Mouse (Mus musculus): Measurements from ENCODE around the gene Timm44. TPM values are rescaled to one million over a fixed set of nuclear protein-coding genes. Genes with fewer than 3 reads are reported as not detected.

Gene Timm44
- total RNA-seq, 1 experiment: 72.5 TPM

GRCm38 (mm10) chr8:4322470-4322869 is 46.8 kb upstream of the Timm44 start:
- in situ Hi-C loops (cut with MboI; ENCODE audit: low sequenced_read_pairs in 2 of 2, unreplicated experiment in 2 of 2): no loop called here
- Histone ChIP-seq H3K9ac (ENCODE audit: insufficient read depth, low read depth, low read length, poor library complexity, severe bottlenecking) (no peak overlapping the region), H3K36me3 (ENCODE audit: control insufficient read depth, insufficient read depth, low read length, poor library complexity, severe bottlenecking) (peaks cover 11% of the 10 kb centered on the region), H3K4me1 (ENCODE audit: control insufficient read depth in 2 of 2, insufficient read depth in 2 of 2, low read length in 2 of 2, poor library complexity in 1 of 2) (0 out of 4 replicates have a peak, but pooled peaks cover 2 to 3% of the 10 kb centered on the region in 2 experiments), H3K9me3 (ENCODE audit: control insufficient read depth, insufficient read depth, low read depth, low read length) (no peaks in the 10 kb centered on the region), H3K4me3 (ENCODE audit: insufficient read depth in 1 of 2, low read depth in 1 of 2, low read length in 2 of 2, poor library complexity in 1 of 2, severe bottlenecking in 1 of 2) (no peak overlapping the region), H3K27ac (ENCODE audit: insufficient read depth, low read depth, low read length, poor library complexity, severe bottlenecking) (no peak overlapping the region)
- peak; percentile 94 for DNase-seq (ENCODE audit: low read depth, low spot score)
- TF ChIP-seq CHD2 (IDR thresholded peaks at IDR 0.05; ENCODE audit: low read depth, low read length): no peak
- no peak for TF ChIP-seq ZNF384 (IDR thresholded peaks at IDR 0.05; ENCODE audit: low read depth, low read length)
- no peak; the same call in 1 of the 2 replicates for TF ChIP-seq ZC3H11A (IDR thresholded peaks at IDR 0.05; ENCODE audit: borderline replicate concordance, low read depth, low read length)
- no peak for TF ChIP-seq MAFK (IDR thresholded peaks at IDR 0.05; ENCODE audit: insufficient read depth, low read depth, low read length)
- TF ChIP-seq HCFC1 (IDR thresholded peaks at IDR 0.05; ENCODE audit: borderline replicate concordance, insufficient read depth, low read length): no peak

- in situ Hi-C loops (cut with MboI; ENCODE audit: low sequenced_read_pairs in 2 of 2, unreplicated experiment in 2 of 2): no loop called here
- DNase-seq (ENCODE audit: low read depth, low spot score): no peak
- H3K36me3 ChIP-seq (ENCODE audit: control insufficient read depth, insufficient read depth, low read length, poor library complexity, severe bottlenecking): peaks cover 11% of the 10 kb centered on the region
Measured at GRCm38 (mm10) chr8:4321031-4321430, 45.3 kb upstream of the Timm44 start.

GRCm38 (mm10) chr8:4320404-4320803 is 44.7 kb upstream of the Timm44 start:
- H3K4me3 ChIP-seq (ENCODE audit: insufficient read depth in 1 of 2, low read depth in 1 of 2, low read length in 2 of 2, poor library complexity in 1 of 2, severe bottlenecking in 1 of 2): no peak overlapping the region
- peaks cover 11% of the 10 kb centered on the region for H3K36me3 ChIP-seq (ENCODE audit: control insufficient read depth, insufficient read depth, low read length, poor library complexity, severe bottlenecking)
- H3K27ac ChIP-seq (ENCODE audit: insufficient read depth, low read depth, low read length, poor library complexity, severe bottlenecking): no peak overlapping the region
- H3K9me3 ChIP-seq (ENCODE audit: control insufficient read depth, insufficient read depth, low read depth, low read length): no peaks in the 10 kb centered on the region
- no peak for TF ChIP-seq ZC3H11A (IDR thresholded peaks at IDR 0.05; ENCODE audit: borderline replicate concordance, low read depth, low read length)
- no peak for TF ChIP-seq MAFK (IDR thresholded peaks at IDR 0.05; ENCODE audit: insufficient read depth, low read depth, low read length)
- TF ChIP-seq HCFC1 (IDR thresholded peaks at IDR 0.05; ENCODE audit: borderline replicate concordance, insufficient read depth, low read length): no peak
- TF ChIP-seq CHD2 (IDR thresholded peaks at IDR 0.05; ENCODE audit: low read depth, low read length): no peak
- no peak for TF ChIP-seq ZNF384 (IDR thresholded peaks at IDR 0.05; ENCODE audit: low read depth, low read length)
- no peak for DNase-seq (ENCODE audit: low read depth, low spot score)
- H3K4me1 ChIP-seq (ENCODE audit: control insufficient read depth in 2 of 2, insufficient read depth in 2 of 2, low read length in 2 of 2, poor library complexity in 1 of 2): 0 out of 4 replicates have a peak, but pooled peaks cover 0 to 2% of the 10 kb centered on the region in 2 experiments
- in situ Hi-C loops (cut with MboI; ENCODE audit: low sequenced_read_pairs in 2 of 2, unreplicated experiment in 2 of 2): no loop called here
- H3K9ac ChIP-seq (ENCODE audit: insufficient read depth, low read depth, low read length, poor library complexity, severe bottlenecking): no peak overlapping the region

More at GRCm38 (mm10) chr8:4321031-4321430, 45.3 kb upstream of the Timm44 start:
- no peaks in the 10 kb centered on the region for H3K9me3 ChIP-seq (ENCODE audit: control insufficient read depth, insufficient read depth, low read depth, low read length)
- H3K9ac ChIP-seq (ENCODE audit: insufficient read depth, low read depth, low read length, poor library complexity, severe bottlenecking): no peak overlapping the region
- no peak overlapping the region for H3K27ac ChIP-seq (ENCODE audit: insufficient read depth, low read depth, low read length, poor library complexity, severe bottlenecking)
- no peak for TF ChIP-seq MAFK (IDR thresholded peaks at IDR 0.05; ENCODE audit: insufficient read depth, low read depth, low read length)
- TF ChIP-seq CHD2 (IDR thresholded peaks at IDR 0.05; ENCODE audit: low read depth, low read length): no peak
- no peak for TF ChIP-seq ZNF384 (IDR thresholded peaks at IDR 0.05; ENCODE audit: low read depth, low read length)
- no peak for TF ChIP-seq HCFC1 (IDR thresholded peaks at IDR 0.05; ENCODE audit: borderline replicate concordance, insufficient read depth, low read length)
- TF ChIP-seq ZC3H11A (IDR thresholded peaks at IDR 0.05; ENCODE audit: borderline replicate concordance, low read depth, low read length): no peak
- no peak overlapping the region for H3K4me3 ChIP-seq (ENCODE audit: insufficient read depth in 1 of 2, low read depth in 1 of 2, low read length in 2 of 2, poor library complexity in 1 of 2, severe bottlenecking in 1 of 2)
- H3K4me1 ChIP-seq (ENCODE audit: control insufficient read depth in 2 of 2, insufficient read depth in 2 of 2, low read length in 2 of 2, poor library complexity in 1 of 2): 0 out of 4 replicates have a peak, but pooled peaks cover 2 to 3% of the 10 kb centered on the region in 2 experiments

GRCm38 (mm10) chr8:4319573-4319872 is 43.8 kb upstream of the Timm44 start:
- no peak overlapping the region for H3K27ac ChIP-seq (ENCODE audit: insufficient read depth, low read depth, low read length, poor library complexity, severe bottlenecking)
- H3K36me3 ChIP-seq (ENCODE audit: control insufficient read depth, insufficient read depth, low read length, poor library complexity, severe bottlenecking): peaks cover 11% of the 10 kb centered on the region
- in situ Hi-C loops (cut with MboI; ENCODE audit: low sequenced_read_pairs in 2 of 2, unreplicated experiment in 2 of 2): no loop called here

More at GRCm38 (mm10) chr8:4319573-4319872, 43.8 kb upstream of the Timm44 start:
- TF ChIP-seq MAFK (IDR thresholded peaks at IDR 0.05; ENCODE audit: insufficient read depth, low read depth, low read length) (no peak), CHD2 (IDR thresholded peaks at IDR 0.05; ENCODE audit: low read depth, low read length) (no peak), ZNF384 (IDR thresholded peaks at IDR 0.05; ENCODE audit: low read depth, low read length) (no peak), HCFC1 (IDR thresholded peaks at IDR 0.05; ENCODE audit: borderline replicate concordance, insufficient read depth, low read length) (no peak), ZC3H11A (IDR thresholded peaks at IDR 0.05; ENCODE audit: borderline replicate concordance, low read depth, low read length) (no peak)
- Histone ChIP-seq H3K9me3 (ENCODE audit: control insufficient read depth, insufficient read depth, low read depth, low read length) (no peaks in the 10 kb centered on the region), H3K4me1 (ENCODE audit: control insufficient read depth in 2 of 2, insufficient read depth in 2 of 2, low read length in 2 of 2, poor library complexity in 1 of 2) (0 out of 4 replicates have a peak, but pooled peaks cover 0 to 2% of the 10 kb centered on the region in 2 experiments), H3K9ac (ENCODE audit: insufficient read depth, low read depth, low read length, poor library complexity, severe bottlenecking) (no peak overlapping the region), H3K4me3 (ENCODE audit: insufficient read depth in 1 of 2, low read depth in 1 of 2, low read length in 2 of 2, poor library complexity in 1 of 2, severe bottlenecking in 1 of 2) (no peak overlapping the region)
- no peak for DNase-seq (ENCODE audit: low read depth, low spot score)
